Mouse (Mus musculus) cerebellum, adult 11 months (tissue): ENCODE measurements around the gene Snap91.

Experiments used
- DNase-seq: peaks from one replicate; pipeline ENCODE4 v3.0.0; 2022

Snap91 gene

DNA sequence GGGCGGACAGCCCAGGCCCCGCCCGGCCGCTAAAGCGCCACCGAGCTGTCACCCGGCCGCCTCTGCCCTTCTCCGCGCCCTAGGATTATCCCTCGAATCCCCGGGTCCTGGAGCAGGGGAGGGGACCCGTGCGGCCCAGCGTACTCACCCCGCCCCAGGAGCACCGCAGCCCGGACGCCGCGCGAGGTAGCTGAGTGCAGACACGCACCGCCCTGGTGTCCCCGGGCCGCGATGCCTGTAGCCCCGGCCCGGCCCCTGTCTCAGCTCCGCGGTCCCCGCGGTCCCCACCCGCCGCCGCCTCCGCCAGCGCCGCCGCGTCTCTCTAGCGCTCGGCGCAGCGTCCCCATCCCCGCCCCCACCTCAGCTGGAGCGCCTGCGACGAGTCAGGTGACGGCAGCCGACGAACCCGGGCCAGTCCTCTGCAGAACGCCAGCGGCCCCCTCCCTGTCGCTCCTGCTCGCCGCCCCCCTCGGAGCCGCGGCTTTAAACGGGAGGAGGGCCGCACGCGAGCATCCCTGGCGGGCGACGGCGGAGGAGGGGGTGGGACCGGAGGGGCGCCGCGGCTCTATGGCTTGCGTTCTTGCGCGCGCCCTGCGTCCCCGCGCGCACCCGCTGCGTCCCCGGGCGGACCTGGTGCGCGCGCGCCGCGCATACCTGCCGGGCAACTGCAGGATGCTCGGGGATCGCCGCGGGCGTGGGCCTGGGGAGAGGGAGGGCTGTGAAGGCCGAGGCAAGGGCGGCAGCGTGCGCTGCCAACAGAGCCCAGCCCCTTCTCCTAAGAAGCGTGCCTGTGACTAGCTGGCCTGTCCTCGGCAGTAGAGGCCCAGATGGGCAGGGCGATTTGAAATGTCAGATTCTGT is at the start of gene Snap91:
Snap91 (minus strand) TSS at position 542 of the 860 bp plus-strand sequence.
- DNase-seq, result peak; percentile 84

DNA sequence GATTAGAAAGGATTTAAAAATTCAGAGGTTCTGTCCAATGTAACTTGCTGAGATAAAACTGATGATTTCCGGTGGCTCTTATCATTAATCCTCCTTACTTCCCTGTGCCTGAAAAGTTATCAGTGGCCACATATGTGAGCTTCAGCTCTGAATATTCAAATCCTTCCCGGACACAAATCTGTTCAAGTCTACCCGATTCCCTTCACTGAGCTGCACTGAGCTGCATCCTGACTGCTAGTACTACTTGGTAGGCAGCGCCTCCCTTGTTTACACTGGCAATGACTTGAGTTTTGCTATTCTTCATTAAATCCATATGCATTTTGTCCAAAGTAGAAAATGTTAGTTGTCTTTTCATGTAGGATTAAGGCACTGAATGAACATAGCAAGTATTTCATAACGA is 46.1 kb upstream of the Snap91 start:
- DNase-seq, result no peak

GRCm38 (mm10) chr9:86925688-86926087 is 45.2 kb upstream of the Snap91 start:
- no peak for DNase-seq

GRCm38 (mm10) chr9:86922430-86922829 is 42.0 kb upstream of the Snap91 start:
- DNase-seq, result no peak

GRCm38 (mm10) chr9:86916543-86916942 is 36.1 kb upstream of the Snap91 start:
- no peak for DNase-seq

DNA sequence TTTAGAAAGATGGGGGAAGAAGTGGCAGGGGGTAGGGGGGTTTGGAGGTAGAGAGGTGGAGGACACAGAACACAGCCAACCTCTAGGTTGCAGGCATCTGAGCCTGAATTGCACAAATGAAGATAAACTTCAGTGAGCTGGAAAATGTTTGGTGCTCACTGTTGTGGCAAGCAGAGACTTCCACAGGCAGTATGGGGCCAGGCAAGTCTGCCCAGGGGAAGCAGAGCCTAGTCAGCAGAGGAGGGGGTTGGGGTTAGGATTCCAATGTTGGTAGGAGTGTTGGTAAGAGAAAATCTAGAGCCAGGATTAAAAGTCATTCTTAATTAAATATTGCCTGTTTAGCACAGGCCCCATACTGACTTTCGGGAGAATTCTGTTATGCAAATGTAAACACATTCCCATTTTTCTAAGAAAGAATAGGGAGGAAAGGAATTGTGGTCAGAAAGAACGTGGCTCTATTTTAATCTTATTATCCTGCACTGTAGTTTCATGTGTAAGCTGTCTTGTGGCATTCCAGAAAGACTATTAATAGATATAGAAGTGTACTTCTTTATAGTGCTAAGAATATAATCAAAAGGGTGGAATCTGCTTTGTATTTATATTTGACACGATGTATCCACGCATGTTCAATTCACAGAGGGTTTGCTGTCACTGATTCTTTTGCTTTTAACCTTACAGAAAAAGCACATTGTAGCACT is 19.2 kb upstream of the Snap91 start:
- no peak for DNase-seq

DNA sequence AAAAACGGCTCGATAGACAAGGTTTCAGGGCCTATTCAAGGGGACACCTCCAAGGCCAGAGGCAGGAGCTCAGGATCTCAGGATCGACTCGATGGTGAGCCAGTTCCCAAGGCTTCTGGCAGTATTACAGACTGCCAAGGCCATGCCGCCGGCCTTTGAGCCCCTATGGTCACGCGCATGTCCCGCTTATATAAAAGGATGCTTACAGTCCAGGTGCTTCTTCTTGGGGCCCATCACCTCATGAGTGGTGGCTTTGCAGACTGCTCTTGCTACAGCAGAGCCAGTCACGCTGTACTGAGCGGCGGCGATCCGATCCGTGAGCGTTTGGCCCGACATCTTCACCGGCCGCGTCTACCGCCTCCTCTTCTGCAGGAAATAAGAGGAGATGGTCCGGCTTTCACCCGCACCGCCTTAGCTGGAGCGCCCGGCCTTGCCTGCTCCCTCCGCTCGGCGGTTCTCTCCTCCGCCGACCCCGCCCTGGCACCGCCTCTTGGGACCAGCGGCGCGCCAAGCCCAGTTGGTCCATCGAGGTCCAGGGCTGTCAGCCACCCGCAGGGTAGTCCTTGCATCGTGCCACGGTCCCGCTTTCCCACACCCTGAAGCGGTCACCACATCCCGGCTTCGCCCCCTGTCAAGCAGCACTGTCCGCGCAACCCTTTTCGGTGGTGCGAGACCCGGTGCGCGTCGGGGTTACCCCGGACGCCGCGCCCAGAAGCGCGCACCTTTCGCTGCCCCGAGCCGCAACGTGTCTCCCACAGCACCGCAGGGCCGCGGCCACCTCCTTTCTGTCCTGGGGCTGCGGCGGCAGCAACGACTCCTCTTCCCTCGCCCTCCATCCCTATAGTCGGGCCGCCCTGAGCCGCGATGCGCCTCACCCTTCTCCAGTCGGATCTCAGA is 990 bp downstream of the Snap91 start:
- DNase-seq, result peak; percentile 68

- DNase-seq, result no peak
These were observed 1.7 kb downstream of the Snap91 start for GRCm38 (mm10) chr9:86878716-86879115.

- no peak for DNase-seq
These were observed 6.8 kb downstream of the Snap91 start for GRCm38 (mm10) chr9:86873681-86874080.

DNA sequence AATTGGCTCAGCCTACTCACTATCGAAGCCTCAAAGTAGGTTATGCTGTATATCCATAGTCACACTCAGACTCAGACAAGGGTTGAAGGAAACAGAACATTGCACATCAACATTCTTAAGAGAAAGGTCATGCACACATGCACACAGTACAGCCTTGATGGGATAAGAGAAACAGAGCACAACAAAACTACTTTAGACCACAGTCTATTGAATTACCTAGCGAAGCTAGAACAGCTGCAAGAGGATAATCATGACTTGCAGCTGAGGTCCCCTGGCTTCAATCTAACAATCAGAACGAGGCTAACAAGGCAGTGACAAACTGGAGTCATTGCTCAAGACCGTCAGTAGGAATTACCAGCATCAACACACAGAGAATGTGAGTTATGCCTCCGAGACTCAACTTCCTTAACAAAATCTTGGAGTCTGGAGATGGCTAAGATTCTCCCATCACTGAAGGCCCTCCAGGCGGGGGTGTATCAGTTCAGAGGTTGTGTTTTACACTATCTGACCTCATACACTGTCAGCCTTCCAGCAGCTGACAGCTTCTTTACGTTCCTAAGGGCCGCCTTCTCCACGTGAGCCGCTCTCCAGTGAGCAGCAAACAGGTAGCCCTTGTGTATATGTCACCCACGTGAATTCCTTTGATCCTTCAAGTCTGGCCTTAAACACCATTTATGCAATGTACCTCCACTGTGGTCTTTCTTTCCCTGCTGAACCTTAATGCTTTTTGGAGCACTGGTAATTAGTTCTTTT is 10.7 kb downstream of the Snap91 start:
- DNase-seq, result no peak

DNA sequence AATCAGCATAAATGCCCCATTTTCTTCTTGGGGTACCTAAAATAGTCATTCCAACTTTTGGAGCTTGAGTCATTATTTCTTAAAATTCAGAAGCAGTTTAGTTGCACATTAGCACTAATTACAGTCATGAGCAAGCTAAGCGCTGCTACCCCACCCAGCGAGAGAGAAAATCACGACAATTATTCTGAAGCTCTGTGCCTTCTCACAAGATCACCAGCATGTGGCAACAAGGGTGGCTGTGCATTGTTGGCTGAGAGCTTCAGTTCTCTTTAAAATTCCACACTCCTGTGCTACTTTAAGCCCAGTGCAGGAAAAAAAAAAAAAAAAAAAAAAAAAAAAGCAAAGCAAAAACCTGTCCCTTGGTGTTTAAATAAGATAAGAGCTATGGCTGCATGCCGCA is 22.4 kb downstream of the Snap91 start:
- no peak for DNase-seq

- no peak for DNase-seq
These were observed 22.8 kb downstream of the Snap91 start for GRCm38 (mm10) chr9:86857626-86858025.

- no peak for DNase-seq
These were observed 27.6 kb downstream of the Snap91 start for GRCm38 (mm10) chr9:86852861-86853260.

DNA sequence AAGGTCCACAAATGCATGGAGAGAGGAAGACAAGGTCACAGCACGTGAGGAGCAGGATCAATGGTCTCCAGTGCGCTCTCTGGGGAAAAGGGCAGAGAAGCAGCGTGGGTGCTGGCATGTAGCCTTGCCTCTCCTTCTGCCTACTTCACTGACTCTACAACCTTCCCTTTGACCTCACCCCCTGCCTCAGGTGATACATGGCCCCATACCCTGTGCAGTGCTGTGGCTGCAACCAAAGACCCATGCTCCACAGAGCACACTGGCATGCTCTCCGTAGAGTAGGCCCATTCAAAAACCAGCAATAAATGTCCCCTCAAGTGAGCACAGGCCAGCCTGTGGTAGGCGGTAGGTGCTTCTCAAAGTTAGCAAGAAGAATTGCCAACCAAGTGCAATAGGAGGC is 28.8 kb downstream of the Snap91 start:
- DNase-seq, result no peak

GRCm38 (mm10) chr9:86850452-86851207 is 29.8 kb downstream of the Snap91 start:
- DNase-seq, result no peak

DNA sequence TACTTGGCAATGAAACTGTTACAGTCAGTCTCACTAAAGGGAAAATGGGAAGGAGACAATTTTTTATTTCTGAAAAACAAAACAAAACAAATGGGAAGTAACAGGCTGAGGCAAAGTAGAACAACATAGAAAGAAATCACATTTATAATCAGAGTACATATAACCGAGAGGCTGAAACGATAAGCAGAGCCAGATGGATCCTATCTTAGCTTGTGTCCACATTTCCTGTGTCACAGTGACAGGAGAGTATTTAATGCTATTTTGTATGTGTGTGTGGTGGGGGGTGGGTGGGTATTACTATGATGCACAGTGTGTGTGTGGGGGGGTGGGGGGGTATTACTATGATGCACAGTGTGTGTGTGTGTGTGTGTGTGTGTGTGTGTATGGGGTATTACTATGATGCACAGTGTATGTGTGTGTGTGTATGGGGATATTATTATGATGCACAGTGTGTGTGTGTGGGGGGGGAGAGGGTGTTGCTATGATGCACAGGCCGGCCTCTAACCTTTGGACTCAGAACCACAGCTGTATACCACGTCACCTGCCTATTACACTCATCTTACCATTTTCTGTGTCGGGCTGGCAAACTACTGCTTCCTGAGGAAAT is 36.6 kb downstream of the Snap91 start:
- DNase-seq, result no peak

GRCm38 (mm10) chr9:86829792-86830191 is 50.7 kb downstream of the Snap91 start:
- no peak for DNase-seq

DNA sequence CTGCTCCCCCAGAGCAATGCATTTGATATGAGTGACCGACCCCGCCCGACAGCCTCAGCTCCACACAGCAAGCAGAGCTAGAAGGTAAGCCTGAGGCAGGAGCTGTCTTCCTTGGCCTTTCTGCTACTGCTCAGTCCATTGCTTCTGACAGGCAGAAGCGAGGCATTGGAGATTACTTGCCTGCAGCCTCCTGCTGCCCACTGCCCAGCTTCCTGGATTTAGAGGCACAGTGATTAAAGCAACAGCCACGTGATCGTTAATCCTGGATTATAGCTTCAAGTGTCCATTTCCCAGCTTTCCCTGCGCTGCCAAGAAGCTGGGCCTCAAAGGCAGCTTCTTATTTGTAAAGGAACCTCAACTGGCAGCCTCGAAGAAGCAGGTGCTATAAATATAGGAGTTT is 51.4 kb downstream of the Snap91 start:
- no peak for DNase-seq

DNA sequence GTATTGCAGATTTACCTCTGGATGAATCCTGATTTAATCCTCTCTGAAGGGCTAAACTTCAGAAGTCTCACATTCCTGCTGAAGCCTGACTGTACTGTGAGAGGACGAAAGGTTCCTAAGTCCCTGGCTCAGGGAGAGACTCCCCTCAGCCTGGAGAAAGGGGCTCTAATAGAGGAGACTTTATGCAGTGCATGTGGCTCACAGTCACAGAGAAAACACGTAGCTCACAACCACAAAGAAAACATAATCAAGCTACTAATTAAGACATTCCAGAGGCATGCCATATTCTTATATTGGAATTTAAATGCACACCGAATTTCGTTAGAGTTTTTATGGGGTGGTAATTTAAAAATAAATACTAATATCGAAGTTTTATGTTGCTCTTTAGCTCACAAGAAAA is 61.1 kb downstream of the Snap91 start:
- DNase-seq, result no peak

- no peak for DNase-seq
These were observed 62.8 kb downstream of the Snap91 start for GRCm38 (mm10) chr9:86817673-86818072.

DNA sequence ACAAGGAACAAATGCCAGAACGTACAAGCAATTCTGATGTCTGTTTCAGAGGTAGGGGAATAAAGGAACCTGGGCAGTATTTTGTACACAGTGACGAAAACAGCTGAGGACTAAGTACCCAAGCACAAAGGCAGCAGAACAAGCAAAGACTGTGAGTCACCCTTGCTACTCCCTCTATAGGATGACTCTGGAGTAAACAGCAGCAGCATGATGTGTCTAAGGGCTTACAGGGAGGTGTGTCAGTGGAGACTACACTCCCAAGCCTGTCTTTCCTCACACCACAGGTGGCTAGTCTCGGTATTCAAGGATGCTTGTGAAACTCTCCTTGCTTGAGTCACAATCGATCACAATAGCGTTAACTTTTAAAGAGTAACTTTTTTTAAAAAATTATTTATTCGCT is 66.1 kb downstream of the Snap91 start:
- DNase-seq, result no peak
